Mouse (Mus musculus) midbrain, embryonic 13.5 days (tissue): ENCODE measurements around the gene Nkx2-9. TPM values are rescaled to one million over a fixed set of nuclear protein-coding genes. Genes with fewer than 3 reads are reported as not detected.

Experiments
- ATAC-seq: fragments of 200-750 bp; cut with Nextera tagmentation; 2 replicates; pipeline ENCODE4 v1.8.0; 2017; ENCODE audit warnings: mild to moderate bottlenecking, moderate TSS enrichment, moderate library complexity
- H3K27ac ChIP-seq: fragments of 300-500 bp; sonication (generic); 2 replicates; pipeline ENCODE4 v1.5.1; 2015; ENCODE audit warnings: inconsistent platforms, mild to moderate bottlenecking, moderate library complexity
- H3K27me3 ChIP-seq: fragments of 300-500 bp; sonication (generic); 2 replicates; pipeline ENCODE4 v1.6.1; 2015; ENCODE audit warnings: mild to moderate bottlenecking, inconsistent platforms
- H3K36me3 ChIP-seq: fragments of 300-500 bp; sonication (generic); 2 replicates; pipeline ENCODE4 v1.6.1; 2015; ENCODE audit warnings: mild to moderate bottlenecking, inconsistent platforms
- H3K4me1 ChIP-seq: fragments of 300-500 bp; sonication (generic); replicated peaks from 2 replicates; pipeline ENCODE4 v1.6.1; 2015; ENCODE audit warnings: inconsistent platforms
- H3K4me2 ChIP-seq: fragments of 300-500 bp; sonication (generic); replicated peaks from 2 replicates; pipeline ENCODE4 v1.6.1; 2015; ENCODE audit warnings: moderate library complexity, mild to moderate bottlenecking, inconsistent platforms
- H3K4me3 ChIP-seq: fragments of 300-500 bp; sonication (generic); replicated peaks from 2 replicates; pipeline ENCODE4 v1.5.1; 2015; ENCODE audit warnings: mild to moderate bottlenecking, inconsistent platforms
- H3K9ac ChIP-seq: fragments of 300-500 bp; sonication (generic); replicated peaks from 2 replicates; pipeline ENCODE4 v1.6.1; 2015; ENCODE audit warnings: mild to moderate bottlenecking, inconsistent platforms
- H3K9me3 ChIP-seq: fragments of 300-500 bp; sonication (generic); 2 replicates; pipeline ENCODE4 v1.6.1; 2016; ENCODE audit warnings: mild to moderate bottlenecking, inconsistent platforms
- WGBS: fragments of 180-500 bp; shearing (Covaris S2); methylation state at CpG from one replicate; pipeline ENCODE4 v1.1.7; 2015; 5-methylcytosine and 5-hydroxymethylcytosine counted together
- polyA plus RNA-seq: library from polyadenylated mRNA; unstranded; fragments of >200 nt; fragmentation: Nextera tagmentation; extraction: Ambion mirVana; gene quantifications from 2 replicates; pipeline ENCODE4 v1.2.1, GENCODE M21; 2015

Gene Nkx2-9
- polyA plus RNA-seq = 0.66 and 0.73 TPM in 2 replicates

GRCm38 (mm10) chr12:56612761-56613437 is at the start of gene Nkx2-9:
Nkx2-9 (minus strand) TSS chr12:56613284.
- no peak within 1 kb of the TSS for H3K27ac ChIP-seq
- H3K36me3 ChIP-seq = no peaks in the 10 kb centered on the region
- WGBS = 1% methylated on average over 40 of the region's 40 CpGs
- peaks cover 94% of the 10 kb centered on the region for H3K27me3 ChIP-seq
- peak within 1 kb of the TSS; percentile 34 for H3K4me3 ChIP-seq
- H3K4me2 ChIP-seq = peak within 1 kb of the TSS; percentile 54
- no peaks in the 10 kb centered on the region for H3K9me3 ChIP-seq
- H3K9ac ChIP-seq = 0 out of 2 replicates have a peak within 1 kb of the TSS, but pooled peaks have one; percentile 39
- peaks cover 15% of the 10 kb centered on the region for H3K4me1 ChIP-seq
- peak; percentile 31; the same call in 1 of the 2 replicates for ATAC-seq

GRCm38 (mm10) chr12:56637181-56637566 is 24.1 kb upstream of the Nkx2-9 start:
- Histone ChIP-seq H3K9me3 (no peaks in the 10 kb centered on the region), H3K27me3 (peaks cover 37% of the 10 kb centered on the region), H3K4me3 (no peak overlapping the region), H3K27ac (no peak overlapping the region), H3K4me2 (peak overlapping the region; percentile 43), H3K4me1 (0 out of 2 replicates have a peak, but pooled peaks cover 3% of the 10 kb centered on the region), H3K36me3 (no peaks in the 10 kb centered on the region), H3K9ac (no peak overlapping the region)
- 7% methylated on average over 5 of the region's 5 CpGs for WGBS
- ATAC-seq = peak; percentile 71

GRCm38 (mm10) chr12:56636534-56637180 is 23.6 kb upstream of the Nkx2-9 start:
- 25% methylated on average over 14 of the region's 14 CpGs for WGBS
- no peak overlapping the region for H3K27ac ChIP-seq

GRCm38 (mm10) chr12:56616088-56616487 is 3.0 kb upstream of the Nkx2-9 start:
- H3K4me1 ChIP-seq = peaks cover 15% of the 10 kb centered on the region
- no peak overlapping the region for H3K4me3 ChIP-seq
- H3K9ac ChIP-seq = no peak overlapping the region
- 0% methylated on average over 1 of the region's 1 CpGs for WGBS
- H3K9me3 ChIP-seq = no peaks in the 10 kb centered on the region
- no peak for ATAC-seq
- peaks cover 90% of the 10 kb centered on the region for H3K27me3 ChIP-seq
- H3K4me2 ChIP-seq = no peak overlapping the region
- H3K36me3 ChIP-seq = no peaks in the 10 kb centered on the region
- no peak overlapping the region for H3K27ac ChIP-seq

More at GRCm38 (mm10) chr12:56636534-56637180, 23.6 kb upstream of the Nkx2-9 start:
- peak; percentile 88 for ATAC-seq
- no peak overlapping the region for H3K4me3 ChIP-seq
- H3K9ac ChIP-seq = no peak overlapping the region
- H3K9me3 ChIP-seq = no peaks in the 10 kb centered on the region
- H3K36me3 ChIP-seq = no peaks in the 10 kb centered on the region
- H3K27me3 ChIP-seq = peaks cover 39% of the 10 kb centered on the region
- peak overlapping the region; percentile 43 for H3K4me2 ChIP-seq
- 0 out of 2 replicates have a peak, but pooled peaks cover 3% of the 10 kb centered on the region for H3K4me1 ChIP-seq

GRCm38 (mm10) chr12:56615391-56615790 is 2.3 kb upstream of the Nkx2-9 start:
- H3K4me3 ChIP-seq = no peak overlapping the region

GRCm38 (mm10) chr12:56614513-56614912 is 1.4 kb upstream of the Nkx2-9 start:
- no peaks in the 10 kb centered on the region for H3K36me3 ChIP-seq
- peak; percentile 63; the same call in 1 of the 2 replicates for ATAC-seq
- no peak overlapping the region for H3K27ac ChIP-seq
- H3K4me3 ChIP-seq = no peak overlapping the region
- WGBS = under 1% methylated on average over 20 of the region's 21 CpGs
- no peak overlapping the region for H3K4me2 ChIP-seq
- H3K9ac ChIP-seq = no peak overlapping the region
- H3K27me3 ChIP-seq = peaks cover 90% of the 10 kb centered on the region
- H3K4me1 ChIP-seq = peaks cover 15% of the 10 kb centered on the region
- no peaks in the 10 kb centered on the region for H3K9me3 ChIP-seq

More at GRCm38 (mm10) chr12:56615391-56615790, 2.3 kb upstream of the Nkx2-9 start:
- H3K4me2 ChIP-seq = no peak overlapping the region
- peaks cover 90% of the 10 kb centered on the region for H3K27me3 ChIP-seq
- no peaks in the 10 kb centered on the region for H3K36me3 ChIP-seq
- no peak overlapping the region for H3K27ac ChIP-seq
- no peaks in the 10 kb centered on the region for H3K9me3 ChIP-seq
- H3K9ac ChIP-seq = no peak overlapping the region
- peaks cover 15% of the 10 kb centered on the region for H3K4me1 ChIP-seq
- ATAC-seq = no peak
- WGBS = 3% methylated on average over 6 of the region's 6 CpGs

GRCm38 (mm10) chr12:56613916-56614510 is 929 bp upstream of the Nkx2-9 start:
- no peaks in the 10 kb centered on the region for H3K9me3 ChIP-seq
- no peaks in the 10 kb centered on the region for H3K36me3 ChIP-seq
- H3K4me1 ChIP-seq = peaks cover 15% of the 10 kb centered on the region
- no peak overlapping the region for H3K4me2 ChIP-seq
- no peak overlapping the region for H3K4me3 ChIP-seq
- H3K27ac ChIP-seq = no peak overlapping the region
- H3K9ac ChIP-seq = no peak overlapping the region
- WGBS = 3% methylated on average over 14 of the region's 14 CpGs
- H3K27me3 ChIP-seq = peaks cover 92% of the 10 kb centered on the region
- peak; percentile 39; the same call in 1 of the 2 replicates for ATAC-seq

- peaks cover 15% of the 10 kb centered on the region for H3K4me1 ChIP-seq
- 4% methylated on average over 6 of the region's 6 CpGs for WGBS
- H3K4me2 ChIP-seq = peak overlapping the region; percentile 54
- 0 out of 2 replicates have a peak overlapping the region, but pooled peaks have one; percentile 13 for H3K4me3 ChIP-seq
- no peak overlapping the region for H3K9ac ChIP-seq
- H3K36me3 ChIP-seq = no peaks in the 10 kb centered on the region
- no peaks in the 10 kb centered on the region for H3K9me3 ChIP-seq
- ATAC-seq = no peak; the same call in 1 of the 2 replicates
- no peak overlapping the region for H3K27ac ChIP-seq
- H3K27me3 ChIP-seq = peaks cover 94% of the 10 kb centered on the region
Measured at GRCm38 (mm10) chr12:56613438-56613830, 350 bp upstream of the Nkx2-9 start.

- Histone ChIP-seq H3K4me1 (peaks cover 15% of the 10 kb centered on the region), H3K9ac (0 out of 2 replicates have a peak overlapping the region, but pooled peaks have one; percentile 39), H3K27ac (no peak overlapping the region), H3K27me3 (peaks cover 95% of the 10 kb centered on the region), H3K4me3 (peak overlapping the region; percentile 34), H3K9me3 (no peaks in the 10 kb centered on the region), H3K36me3 (no peaks in the 10 kb centered on the region), H3K4me2 (peak overlapping the region; percentile 54)
- under 1% methylated on average over 10 of the region's 10 CpGs for WGBS
- ATAC-seq = no peak
Measured at GRCm38 (mm10) chr12:56612349-56612735, 742 bp downstream of the Nkx2-9 start.

GRCm38 (mm10) chr12:56611504-56612348 is 1.4 kb downstream of the Nkx2-9 start:
- Histone ChIP-seq H3K36me3 (no peaks in the 10 kb centered on the region), H3K4me2 (peak overlapping the region; percentile 54), H3K27ac (no peak overlapping the region), H3K9ac (peak overlapping the region; percentile 39; the same call in 1 of the 2 replicates), H3K9me3 (no peaks in the 10 kb centered on the region), H3K4me3 (peak overlapping the region; percentile 34), H3K27me3 (peaks cover 99% of the 10 kb centered on the region), H3K4me1 (peaks cover 15% of the 10 kb centered on the region)
- 0 out of 2 replicates have a peak, but pooled peaks have one; percentile 43 for ATAC-seq
- WGBS = under 1% methylated on average over 57 of the region's 57 CpGs

GRCm38 (mm10) chr12:56610851-56611250 is 2.2 kb downstream of the Nkx2-9 start:
- 4% methylated on average over 6 of the region's 6 CpGs for WGBS
- Histone ChIP-seq H3K4me3 (no peak overlapping the region), H3K36me3 (no peaks in the 10 kb centered on the region), H3K9ac (no peak overlapping the region), H3K27me3 (peaks cover 100% of the 10 kb centered on the region), H3K4me2 (no peak overlapping the region), H3K4me1 (peaks cover 15% of the 10 kb centered on the region), H3K9me3 (no peaks in the 10 kb centered on the region), H3K27ac (no peak overlapping the region)
- ATAC-seq = no peak
